Mouse (Mus musculus): Measurements from ENCODE around the gene Slc24a3.

Slc24a3 gene

DNA sequence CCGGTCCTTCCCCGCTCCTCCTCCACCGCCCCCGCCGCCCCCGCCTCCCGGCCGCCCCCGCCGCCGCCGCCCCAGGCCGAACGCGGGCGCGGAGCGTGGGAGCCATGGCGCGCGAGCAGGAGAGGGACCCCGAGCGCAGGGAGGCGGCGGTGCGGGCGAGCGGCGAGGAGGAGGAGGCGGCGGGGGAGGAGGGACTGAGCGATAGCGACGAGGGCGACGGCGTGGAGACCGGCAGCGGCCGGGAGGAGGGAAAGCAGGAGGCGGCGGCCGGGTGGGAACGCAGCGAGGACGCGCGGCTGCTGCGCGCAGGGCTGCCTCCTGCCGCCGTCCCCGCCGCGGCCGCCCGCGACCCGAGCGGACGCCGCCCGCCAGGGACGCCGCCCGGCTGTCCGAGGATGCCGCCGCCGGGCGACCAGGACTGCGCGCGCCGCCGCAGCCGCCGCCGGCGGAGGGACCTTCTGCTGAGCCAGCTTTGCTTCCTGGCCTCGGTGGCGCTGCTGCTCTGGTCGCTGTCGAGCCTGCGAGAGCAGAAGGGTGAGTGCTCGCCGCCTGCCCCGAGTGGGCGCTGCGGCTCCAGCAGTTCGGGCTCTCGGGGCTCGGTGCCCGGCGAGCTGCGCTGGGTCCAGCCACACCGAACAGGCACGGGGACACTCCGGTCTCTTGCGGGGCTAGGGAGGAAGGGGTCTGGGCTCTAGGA lies at the start of gene Slc24a3:
Gene Slc24a3, plus strand, starts transcription at position 91 of the 697 bp plus-strand sequence.
- no peak for DNase-seq (ENCODE audit: low spot score)

DNA sequence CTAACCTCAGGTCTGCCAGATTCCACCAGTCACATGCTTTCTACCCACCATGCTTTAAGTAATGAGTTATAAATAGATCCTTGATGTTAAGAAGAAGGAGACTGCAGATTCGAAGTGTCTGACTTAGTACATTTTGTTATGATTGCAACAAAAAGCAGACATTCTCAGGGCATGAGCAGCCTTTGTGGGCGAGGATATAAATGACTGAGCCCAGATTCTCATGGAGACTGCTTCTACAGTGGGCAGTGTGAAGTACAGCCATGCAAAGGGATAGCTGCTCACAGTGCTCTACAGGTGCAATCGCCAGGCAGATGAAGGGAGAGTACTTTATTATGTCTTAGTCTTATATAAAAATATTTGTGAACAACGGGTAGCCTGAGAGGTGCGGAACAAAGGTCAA lies 49.8 kb upstream of the Slc24a3 start:
- no peak for DNase-seq (ENCODE audit: low spot score)

DNA sequence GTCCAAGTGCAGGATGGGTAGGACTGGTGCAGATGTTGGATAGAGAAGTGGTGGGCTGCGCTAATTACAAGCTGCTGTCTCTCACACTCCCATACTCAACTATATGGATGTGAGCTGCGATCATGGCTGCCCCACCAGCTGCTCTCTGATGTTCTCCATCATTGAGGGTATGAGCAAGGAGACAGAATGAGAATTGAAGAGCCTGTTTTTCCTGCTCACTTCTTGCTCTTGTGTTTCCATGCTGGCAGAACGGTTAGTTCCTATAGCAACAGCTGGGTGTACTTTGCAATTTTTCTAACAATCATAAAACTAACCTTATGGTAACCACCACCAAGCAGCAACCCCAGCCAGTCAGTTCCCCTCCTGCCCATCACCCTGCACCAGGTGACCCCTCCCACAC lies 39.8 kb upstream of the Slc24a3 start:
- no peak for DNase-seq (ENCODE audit: low spot score)

DNA sequence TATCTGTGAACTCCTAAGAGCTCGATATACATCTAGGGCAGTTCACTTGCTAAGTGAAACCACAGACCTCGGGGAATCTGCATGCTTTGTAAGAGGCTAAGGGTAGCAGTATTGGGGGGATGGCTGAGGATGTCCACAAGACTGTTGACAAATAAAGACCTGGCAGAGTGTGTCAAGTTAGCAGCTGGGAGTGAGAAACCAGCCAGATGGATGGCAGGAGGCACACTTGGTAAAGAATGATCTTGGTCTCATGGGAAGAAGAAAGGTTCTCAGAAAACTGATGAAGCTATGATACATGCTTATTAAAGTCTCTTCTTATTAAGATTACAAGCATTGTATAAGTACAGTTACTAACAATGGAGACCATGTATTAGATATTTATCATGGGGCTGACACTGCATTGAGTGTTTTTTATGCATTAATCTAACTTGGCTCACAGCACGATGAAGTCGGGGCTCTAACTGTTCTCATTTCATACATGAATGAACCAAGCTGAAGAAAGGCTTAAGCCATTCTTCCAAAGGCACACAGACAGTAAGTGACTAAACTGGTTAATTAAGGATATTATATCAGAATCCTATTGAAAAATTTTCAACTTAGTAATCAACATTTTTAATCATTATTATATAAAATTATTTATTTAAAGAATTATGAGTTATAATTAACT lies 30.8 kb upstream of the Slc24a3 start:
- no peak for DNase-seq (ENCODE audit: low spot score)

DNA sequence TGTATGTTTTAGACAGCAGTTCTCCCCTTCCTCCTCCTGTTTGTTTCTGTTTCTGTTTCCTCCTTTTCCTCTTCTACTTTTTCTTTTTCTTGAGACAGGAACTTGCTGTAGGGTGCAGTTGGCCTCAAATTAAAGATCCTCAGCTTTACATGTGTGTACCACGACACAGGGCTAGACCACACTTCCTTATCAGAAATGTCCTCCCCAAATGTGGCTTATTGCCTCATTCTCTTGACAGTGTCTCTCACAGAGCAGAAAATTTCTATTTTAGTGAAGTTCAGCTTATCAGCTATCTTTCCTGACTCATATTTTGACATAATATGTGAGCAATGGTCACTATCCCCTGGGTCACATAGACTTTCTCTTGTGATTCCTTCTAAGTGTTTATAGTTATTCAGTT lies 17.1 kb upstream of the Slc24a3 start:
- no peak for DNase-seq (ENCODE audit: low spot score)

DNA sequence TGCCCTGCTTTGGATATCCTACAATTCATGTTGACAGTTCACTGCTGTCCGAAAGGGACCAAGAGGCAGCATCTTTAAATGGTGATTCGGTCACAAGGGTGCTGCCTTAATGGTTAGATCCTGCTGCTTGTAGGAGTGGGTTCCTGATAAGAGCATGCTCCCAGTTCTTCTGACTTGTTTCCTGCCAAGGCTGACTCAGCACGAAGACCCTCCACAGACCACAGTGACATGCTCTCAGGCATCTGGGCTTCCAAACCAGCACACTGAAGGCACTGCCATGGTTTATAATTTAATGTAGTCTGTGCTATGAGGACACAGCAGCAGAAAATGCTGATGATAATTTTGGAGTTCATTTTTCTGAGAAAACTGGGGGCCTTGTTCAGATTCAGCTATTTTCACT lies 16.7 kb upstream of the Slc24a3 start:
- no peak for DNase-seq (ENCODE audit: low spot score)

DNA sequence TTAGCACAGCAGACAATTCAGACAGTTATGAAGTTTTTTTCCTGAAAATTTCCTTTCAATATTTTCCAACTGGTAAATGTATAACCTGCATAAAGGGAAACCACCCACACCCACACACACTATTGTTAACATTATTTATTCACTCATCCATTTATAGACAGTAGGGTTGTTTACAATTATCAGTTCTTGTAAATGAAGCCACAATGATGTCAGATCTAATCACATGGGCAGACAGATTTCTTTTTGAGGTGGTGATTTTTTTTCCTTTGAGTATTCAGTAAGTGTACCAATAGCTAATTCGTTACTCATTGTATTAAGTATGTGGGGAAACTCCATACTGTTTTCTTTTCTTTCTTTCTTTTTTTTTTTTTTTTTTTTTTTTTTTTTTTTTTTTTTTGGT lies 15.3 kb upstream of the Slc24a3 start:
- DNase-seq (ENCODE audit: low spot score), result no peak

DNA sequence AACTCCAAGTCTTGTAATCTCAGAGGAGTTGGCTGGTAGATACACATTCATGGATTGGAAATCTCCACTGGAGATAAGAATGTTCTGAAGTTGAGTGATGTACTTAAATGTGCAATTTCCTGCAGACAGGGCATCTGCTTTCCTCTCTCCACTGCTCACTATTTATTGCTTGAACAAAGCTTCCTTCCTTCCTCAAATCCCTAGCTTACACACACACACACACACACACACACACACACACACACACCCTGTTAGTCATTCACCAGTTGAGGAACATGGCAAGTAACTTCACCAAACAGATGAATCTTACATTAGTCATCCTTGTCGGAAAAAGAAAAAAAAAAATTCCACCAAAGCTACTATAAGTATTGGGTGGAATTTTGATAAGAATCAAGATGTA lies 8.6 kb upstream of the Slc24a3 start:
- DNase-seq (ENCODE audit: low spot score), result no peak

DNA sequence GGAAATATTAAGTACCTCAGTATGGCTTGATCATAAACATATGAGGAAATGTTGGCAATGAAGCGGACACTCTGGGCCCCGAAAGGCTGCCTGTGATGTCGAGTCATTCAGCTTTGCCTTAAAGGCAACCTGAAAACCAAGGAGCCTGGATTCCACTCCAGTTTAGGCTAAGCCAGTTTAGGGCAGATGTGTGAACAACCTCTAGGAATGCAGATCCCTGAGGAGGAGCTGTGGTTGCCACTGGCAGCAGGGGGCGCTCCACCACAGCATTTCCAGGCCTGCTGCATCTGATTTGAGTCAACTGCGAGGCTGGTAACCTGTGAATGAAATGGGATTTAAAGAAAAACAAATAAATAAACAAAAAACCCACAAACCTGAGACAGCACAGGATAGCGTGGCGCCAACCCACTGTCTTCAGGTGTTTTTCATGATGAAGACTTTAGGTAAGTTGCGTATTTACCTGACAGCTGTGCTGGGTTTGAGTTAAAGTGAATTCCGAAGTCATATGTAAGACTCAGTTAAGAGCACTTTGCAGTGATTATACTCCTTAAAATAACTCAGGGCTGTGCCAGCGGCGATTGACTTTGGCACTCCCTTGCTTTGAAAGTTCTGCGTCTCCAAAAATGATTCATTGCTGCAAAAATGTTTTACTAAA lies 6.4 kb upstream of the Slc24a3 start:
- peak; percentile 28 for DNase-seq (ENCODE audit: low spot score)

DNA sequence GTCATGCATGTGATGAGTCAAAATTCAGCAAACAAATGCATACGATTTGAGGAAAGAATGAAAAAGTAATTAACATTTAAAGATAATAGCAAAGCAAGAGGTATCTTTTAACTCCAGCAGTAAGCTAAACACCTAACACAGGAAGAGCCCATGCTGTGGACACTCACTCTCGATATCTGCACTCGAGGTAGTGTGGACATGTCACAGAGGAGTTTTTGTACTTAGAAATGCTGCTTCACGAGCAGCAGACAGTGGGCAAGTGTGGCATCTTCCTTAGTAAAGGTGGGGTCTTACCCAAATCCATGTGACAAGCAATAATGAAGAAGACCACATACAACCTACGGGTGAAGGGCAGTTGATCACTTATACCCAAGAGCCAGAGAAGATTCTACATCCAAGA lies 3.5 kb upstream of the Slc24a3 start:
- no peak for DNase-seq (ENCODE audit: low spot score)

DNA sequence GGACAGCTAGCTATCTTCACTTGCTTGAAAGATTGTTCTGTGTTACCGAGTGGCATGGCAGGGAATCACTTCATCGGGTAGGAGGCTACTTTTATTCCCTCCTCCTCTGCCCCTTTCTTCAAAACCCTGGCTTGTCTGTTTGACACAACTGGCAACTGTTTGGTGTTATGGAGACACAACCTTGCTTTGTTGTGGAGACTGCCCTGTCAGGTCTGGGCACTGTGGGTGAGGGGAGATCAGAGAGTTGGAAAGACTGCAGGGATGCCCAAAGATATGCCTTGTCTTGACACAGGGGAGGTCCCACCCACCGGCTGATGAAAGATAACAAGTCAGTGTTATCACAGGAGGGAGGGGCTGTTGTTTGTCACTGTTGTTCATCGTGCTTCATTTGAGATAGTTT lies 3.0 kb upstream of the Slc24a3 start:
- no peak for DNase-seq (ENCODE audit: low spot score)

DNA sequence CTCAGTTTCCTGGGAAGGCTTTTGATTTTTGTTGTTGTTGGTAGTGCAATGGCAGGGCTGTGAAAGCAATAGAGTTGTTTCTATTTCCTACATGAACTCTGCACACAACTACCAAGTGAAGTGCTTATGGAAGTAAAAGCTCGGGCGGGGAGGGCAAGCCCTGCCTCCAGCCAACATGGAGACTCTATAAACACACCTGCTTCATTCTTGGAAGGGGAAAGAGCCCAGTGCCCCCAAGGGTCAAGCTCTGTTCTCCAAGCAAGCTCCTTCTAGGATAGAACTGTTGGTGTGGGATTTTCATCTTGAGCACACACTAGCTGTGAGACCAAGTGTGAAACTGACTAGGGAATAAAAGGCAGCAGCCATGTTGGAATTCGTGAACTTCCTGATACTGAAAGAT lies 2.5 kb upstream of the Slc24a3 start:
- no peak for DNase-seq (ENCODE audit: low spot score)

DNA sequence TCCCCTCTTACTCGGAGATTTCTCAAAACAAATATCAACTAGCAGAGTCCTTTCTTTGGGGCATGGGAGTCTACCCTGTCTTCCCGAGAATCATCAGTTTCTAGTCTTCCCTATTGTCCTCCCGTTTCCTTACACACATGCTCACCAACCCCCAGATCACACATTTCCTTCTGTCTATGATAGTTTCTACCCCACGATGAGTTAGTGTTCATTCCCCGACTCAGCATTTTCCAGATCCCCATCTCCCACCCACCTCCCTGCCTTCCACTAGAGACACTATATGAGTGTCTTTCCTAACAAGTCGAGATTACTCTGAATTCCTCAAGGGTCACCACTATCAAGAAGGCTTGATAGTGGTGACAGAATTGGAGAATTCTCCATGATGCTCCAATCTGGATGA lies 1.7 kb upstream of the Slc24a3 start:
- DNase-seq (ENCODE audit: low spot score), result no peak

DNA sequence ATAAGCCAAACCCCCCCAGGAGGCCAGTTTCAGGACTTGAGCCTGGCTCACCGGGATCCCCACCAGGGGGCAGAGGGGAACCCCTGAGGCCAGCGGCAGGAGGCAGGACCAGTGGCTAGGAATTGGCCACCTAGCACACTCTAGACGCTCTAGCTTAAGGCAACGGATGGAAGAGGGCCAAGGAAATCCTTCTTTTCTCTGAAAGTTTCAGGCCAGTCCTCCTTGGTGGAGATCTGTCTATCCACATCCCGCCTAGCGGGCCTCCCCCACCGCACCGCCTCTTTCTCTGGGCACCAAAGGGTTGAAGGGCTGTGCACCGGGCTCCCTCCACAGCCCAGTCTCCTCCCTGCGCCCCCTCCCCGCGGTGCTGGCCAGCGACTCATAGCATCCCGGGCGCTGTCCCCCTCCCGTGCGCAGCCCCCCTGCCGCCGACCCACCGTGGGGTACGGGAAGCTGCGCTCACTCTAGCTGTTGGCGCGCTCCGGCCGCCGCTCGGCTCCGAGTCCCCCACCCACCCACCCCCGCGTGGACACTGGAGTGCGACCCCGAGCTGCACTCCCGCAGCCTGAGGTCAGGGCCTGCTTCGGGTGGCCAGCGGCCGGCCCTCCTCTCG lies 397 bp upstream of the Slc24a3 start:
- no peak for DNase-seq (ENCODE audit: low spot score)

DNA sequence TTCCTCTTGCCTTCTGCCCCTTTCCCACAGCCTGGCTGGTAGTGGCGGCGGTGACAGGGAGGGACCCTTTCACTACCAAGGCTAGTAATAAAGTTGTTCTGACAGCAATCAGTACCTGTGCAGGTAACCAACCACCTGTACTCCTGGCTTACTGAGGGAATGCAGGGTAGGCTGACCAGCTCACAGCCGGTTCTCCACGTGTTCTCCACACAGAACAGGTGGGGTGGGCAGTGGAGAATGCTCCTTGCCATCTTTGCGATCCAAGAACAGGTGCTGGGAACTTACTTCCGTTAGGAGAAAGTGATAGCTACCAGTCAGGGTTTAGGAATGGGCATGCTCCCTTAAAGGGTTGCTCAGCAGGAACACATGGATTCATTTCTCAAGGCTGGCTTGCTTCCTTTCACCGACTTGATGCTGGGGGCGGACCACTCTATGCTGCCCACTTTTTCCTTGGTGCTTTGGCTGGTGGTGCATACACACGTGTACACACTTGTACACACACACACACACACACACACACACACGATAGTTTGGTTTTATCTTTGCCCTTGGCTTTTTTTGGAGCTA lies 934 bp downstream of the Slc24a3 start:
- DNase-seq (ENCODE audit: low spot score), result no peak

DNA sequence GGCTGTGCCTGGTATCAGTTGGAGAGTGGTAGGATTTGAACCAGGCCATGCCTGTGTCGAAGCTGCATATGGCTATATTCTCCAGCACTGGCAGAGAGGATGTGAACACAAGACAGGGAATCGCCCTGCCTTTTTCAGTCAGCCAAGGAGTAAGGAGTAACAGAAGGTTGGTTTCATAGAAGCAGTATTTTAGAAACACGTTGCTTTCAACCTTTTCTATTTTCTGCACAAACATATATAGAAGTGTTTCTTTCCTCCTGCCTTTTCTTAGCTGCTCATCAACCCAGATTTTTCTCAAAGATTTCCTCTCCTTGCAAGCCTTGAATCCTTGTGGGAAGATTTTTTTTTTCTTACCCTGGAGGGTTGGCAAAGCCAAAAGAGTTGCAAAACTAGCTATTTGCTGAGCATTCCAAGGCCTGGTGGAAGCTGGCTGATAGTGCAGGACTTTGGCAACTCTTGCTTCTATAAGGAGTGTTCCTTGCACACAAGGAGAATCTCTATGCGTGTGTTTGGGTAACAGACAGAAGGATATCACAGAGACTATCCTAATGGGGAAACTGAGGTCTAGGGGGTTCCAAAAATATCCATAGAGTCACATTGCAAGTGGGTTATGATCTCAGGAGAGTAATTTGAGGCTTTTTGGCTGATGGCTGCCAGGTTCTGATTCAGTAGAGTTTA lies 5.6 kb downstream of the Slc24a3 start:
- no peak for DNase-seq (ENCODE audit: low spot score)

DNA sequence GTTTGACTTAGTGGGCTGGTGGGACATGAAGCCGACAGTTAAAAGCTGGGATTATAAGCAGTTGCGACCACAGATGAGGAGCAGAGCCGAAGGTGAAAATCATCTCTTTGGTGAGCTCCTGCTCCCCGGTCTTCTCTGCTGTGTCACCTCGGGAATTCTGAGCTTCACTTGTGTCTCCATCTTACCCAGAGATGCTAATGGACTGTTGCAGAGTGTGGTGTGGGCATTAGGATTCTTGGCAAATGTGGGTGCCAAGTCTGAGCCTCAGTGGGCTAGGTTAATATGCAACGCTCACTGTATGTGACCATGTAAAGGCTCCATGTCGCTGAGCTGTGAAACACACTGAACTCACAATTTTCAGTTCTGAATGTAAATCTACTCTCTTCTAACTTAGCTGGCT lies 7.5 kb downstream of the Slc24a3 start:
- no peak for DNase-seq (ENCODE audit: low spot score)

DNA sequence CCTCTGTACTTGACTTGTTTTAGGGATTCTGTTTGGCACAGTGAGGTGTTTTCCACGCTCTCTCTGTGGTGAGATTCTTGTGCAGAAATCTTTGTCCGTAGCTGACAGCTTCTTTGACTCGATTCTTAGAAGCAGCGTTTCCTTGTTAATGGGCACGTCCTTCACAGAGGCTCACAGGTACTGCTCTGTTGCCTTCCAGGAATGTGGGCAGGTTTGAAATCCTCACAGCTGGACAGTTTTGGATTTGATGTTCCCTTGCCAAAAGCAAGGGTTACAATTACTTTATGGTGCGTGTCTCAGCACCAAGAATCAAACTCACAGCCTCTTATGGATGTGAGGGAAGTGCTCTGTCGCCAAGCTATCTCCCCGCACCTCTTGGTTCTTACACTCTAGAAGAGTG lies 14.9 kb downstream of the Slc24a3 start:
- DNase-seq (ENCODE audit: low spot score), result no peak

DNA sequence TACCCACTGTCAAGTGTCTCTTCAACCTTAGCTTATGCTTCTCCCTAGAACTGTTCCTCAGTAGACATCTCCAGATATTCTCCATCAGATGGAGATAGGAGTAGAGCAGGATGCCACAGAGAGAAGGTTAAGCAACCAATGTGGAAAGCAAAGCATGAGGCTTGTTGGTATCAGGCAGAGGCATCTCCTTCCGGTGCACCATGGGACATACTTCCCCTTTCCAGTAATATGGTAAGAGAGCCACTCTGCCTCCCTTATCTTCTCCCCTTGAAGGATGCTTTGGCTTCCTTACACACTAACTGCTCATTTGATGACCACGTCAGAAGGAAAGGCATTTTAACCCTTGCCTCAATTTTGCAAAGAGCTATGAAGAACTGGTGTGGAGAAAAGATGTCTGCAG lies 21.3 kb downstream of the Slc24a3 start:
- no peak for DNase-seq (ENCODE audit: low spot score)

DNA sequence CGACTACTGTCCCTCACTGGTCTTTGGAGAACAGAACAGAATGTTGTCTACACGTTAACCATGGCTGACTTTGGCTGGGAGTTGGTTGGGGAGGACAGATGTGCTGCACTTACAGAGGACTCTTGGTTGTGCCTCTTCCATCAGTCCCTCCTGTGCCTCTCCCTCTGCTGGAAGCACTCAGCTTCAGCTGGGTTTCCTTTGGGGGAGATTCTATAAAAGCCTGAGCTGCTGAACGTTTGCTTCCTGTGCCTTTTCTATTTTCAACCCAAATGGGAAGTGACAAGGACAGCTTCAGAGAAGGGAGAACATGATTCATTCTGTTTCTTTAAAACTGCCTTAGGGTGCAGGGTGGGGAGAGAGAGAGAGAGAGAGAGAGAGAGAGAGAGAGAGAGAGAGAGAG lies 28.5 kb downstream of the Slc24a3 start:
- DNase-seq (ENCODE audit: low spot score), result no peak

DNA sequence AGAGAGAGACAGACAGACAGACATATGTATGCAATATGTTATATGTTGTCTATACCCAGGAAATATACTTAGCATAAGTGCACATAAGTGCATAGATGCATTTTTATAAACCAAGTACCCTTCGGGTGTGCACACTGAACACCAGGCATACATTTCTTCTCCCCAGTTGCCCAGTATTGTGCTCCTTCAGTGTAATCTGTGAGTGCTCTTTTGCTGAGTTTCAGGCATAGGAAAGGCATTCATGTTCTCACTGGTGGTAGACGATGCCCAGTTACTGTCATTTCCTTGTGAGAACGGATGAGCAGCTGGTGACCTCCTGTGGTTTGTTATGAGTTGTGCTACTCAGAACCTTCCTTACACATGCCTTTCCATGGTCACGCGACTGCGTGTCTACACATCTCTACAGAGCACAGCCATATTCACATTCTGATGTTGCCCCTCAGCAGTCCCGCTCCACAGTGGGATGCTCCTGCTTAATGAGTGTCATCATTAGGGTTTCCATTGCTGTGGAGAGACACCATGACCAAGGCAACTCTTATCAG lies 29.0 kb downstream of the Slc24a3 start:
- no peak for DNase-seq (ENCODE audit: low spot score)

DNA sequence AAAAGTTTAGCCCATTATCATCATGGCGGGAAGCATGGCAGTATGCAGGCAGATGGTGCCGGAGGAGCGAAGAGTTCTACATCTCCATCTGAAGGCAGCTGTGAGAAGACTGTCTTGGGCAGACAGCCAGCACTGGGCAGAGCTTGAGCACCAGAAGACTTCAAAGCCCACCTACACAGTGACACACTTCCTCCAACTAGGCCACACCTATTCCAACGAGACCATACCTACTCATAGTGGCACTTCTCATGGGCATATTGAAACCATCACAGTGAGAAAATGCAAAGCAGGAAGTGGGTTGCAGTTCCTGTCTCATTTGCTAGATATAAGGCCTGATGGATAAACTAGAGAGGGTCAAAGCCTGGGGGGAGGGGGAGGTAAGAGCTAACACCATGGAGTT lies 29.5 kb downstream of the Slc24a3 start:
- DNase-seq (ENCODE audit: low spot score), result no peak

Measured in c-Kit-positive CD71-positive TER-119-positive erythroid progenitor cells, embryonic 14.5 days (primary cell).